Mouse (Mus musculus): ENCODE measurements around the gene Gm10277.

DNA sequence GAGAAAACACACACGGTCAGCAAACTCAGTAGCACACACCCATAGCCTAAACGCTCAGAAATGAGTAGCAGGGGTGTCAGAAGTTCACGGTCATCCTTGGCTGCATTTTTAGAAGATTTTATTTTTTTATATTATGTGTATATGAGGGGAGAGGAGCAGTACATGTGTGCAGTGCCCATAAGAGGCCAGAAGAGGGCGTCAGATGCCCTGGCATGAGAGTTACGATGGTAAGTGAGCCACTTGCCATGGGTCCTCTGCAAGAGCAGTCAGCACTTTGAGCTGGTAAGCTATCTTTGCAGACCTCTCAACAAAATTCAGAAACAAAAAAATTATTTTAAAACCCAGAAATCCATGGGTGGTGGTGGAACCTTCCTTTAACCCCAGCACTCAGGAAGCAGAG, 40.6 kb upstream of the Gm10277 start:
- TF ChIP-seq CTCF (conservative IDR thresholded peaks at IDR 0.05; ENCODE audit: insufficient read depth, insufficient read length, low read depth, low read length), result peak; percentile 29
- no peak for TF ChIP-seq POLR2A (IDR thresholded peaks at IDR 0.05; ENCODE audit: low read depth, low read length)

Data from kidney, adult 2 months (tissue).